Mouse (Mus musculus) C2C12 (cell line): Measurements from ENCODE around the gene Mzt1. TPM values are rescaled to one million over a fixed set of nuclear protein-coding genes. Genes with fewer than 3 reads are reported as not detected.

Experiments
- H3K27me3 ChIP-seq: one replicate; pipeline ENCODE4 v1.6.1; 2011; ENCODE audit not compliant: control insufficient read depth, insufficient read depth, insufficient read length
- H3K36me3 ChIP-seq: one replicate; pipeline ENCODE4 v1.6.1; 2011; ENCODE audit not compliant: control insufficient read depth, insufficient read depth
- H3K4me3 ChIP-seq: one replicate; pipeline ENCODE4 v1.5.1; 2011; ENCODE audit warnings: mild to moderate bottlenecking, control low read depth; ENCODE audit not compliant: poor library complexity, insufficient read depth, severe bottlenecking
- H3K79me2 ChIP-seq: one replicate; pipeline ENCODE4 v1.6.1; 2011; ENCODE audit not compliant: control insufficient read depth, insufficient read depth
- H3K79me3 ChIP-seq: one replicate; pipeline ENCODE4 v1.6.1; 2011; ENCODE audit warnings: low read depth, control low read depth
- H3ac ChIP-seq: one replicate; pipeline ENCODE3; 2011; ENCODE audit warnings: low read depth; ENCODE audit not compliant: control insufficient read depth, insufficient read length
- CEBPB ChIP-seq: IDR thresholded peaks from one replicate; pipeline ENCODE4 v1.6.1; 2011; ENCODE audit warnings: low read depth, mild to moderate bottlenecking, control low read depth, moderate library complexity
- CTCF ChIP-seq: IDR thresholded peaks from one replicate; pipeline ENCODE4 v1.5.1; 2011; ENCODE audit not compliant: control insufficient read depth, insufficient read depth, insufficient read length
- FOSL1 ChIP-seq: IDR thresholded peaks from one replicate; pipeline ENCODE4 v1.8.0; 2011; ENCODE audit warnings: mild to moderate bottlenecking, low read length; ENCODE audit not compliant: poor library complexity, insufficient read depth, severe bottlenecking
- MAX ChIP-seq: IDR thresholded peaks from one replicate; pipeline ENCODE4 v1.6.1; 2011; ENCODE audit warnings: mild to moderate bottlenecking, control low read depth
- MYOD1 ChIP-seq: IDR thresholded peaks from one replicate; pipeline ENCODE4 v1.6.1; 2011; ENCODE audit warnings: low read depth; ENCODE audit not compliant: control insufficient read depth, insufficient read length
- MYOG ChIP-seq: IDR thresholded peaks from one replicate; pipeline ENCODE4 v1.6.1; 2011; ENCODE audit not compliant: control insufficient read depth, insufficient read length; ENCODE audit errors: extremely low read depth
- USF1 ChIP-seq: IDR thresholded peaks from one replicate; pipeline ENCODE4 v1.6.1; 2011; ENCODE audit warnings: low read depth, mild to moderate bottlenecking, control low read depth, moderate library complexity
- polyA plus RNA-seq: library from polyadenylated mRNA; unstranded; fragments of >200 nt; fragmentation: generic; extraction: Trizol; gene quantifications from one replicate; pipeline ENCODE4 v1.2.1, GENCODE M21; 2012; ENCODE audit warnings: missing spikeins

Mzt1 gene
- polyA plus RNA-seq, 1 experiment = 9.7 TPM

- no peaks in the 10 kb centered on the region for H3K36me3 ChIP-seq
- TF ChIP-seq MYOD1 = no peak
- no peak for TF ChIP-seq CEBPB
- no peaks in the 10 kb centered on the region for H3K79me2 ChIP-seq
- no peaks in the 10 kb centered on the region for H3K27me3 ChIP-seq
- H3ac ChIP-seq = no peak overlapping the region
- H3K4me3 ChIP-seq = no peak overlapping the region
- no peaks in the 10 kb centered on the region for H3K79me3 ChIP-seq
These were observed 23.4 kb downstream of the Mzt1 start for GRCm38 (mm10) chr14:99022346-99023086.

DNA sequence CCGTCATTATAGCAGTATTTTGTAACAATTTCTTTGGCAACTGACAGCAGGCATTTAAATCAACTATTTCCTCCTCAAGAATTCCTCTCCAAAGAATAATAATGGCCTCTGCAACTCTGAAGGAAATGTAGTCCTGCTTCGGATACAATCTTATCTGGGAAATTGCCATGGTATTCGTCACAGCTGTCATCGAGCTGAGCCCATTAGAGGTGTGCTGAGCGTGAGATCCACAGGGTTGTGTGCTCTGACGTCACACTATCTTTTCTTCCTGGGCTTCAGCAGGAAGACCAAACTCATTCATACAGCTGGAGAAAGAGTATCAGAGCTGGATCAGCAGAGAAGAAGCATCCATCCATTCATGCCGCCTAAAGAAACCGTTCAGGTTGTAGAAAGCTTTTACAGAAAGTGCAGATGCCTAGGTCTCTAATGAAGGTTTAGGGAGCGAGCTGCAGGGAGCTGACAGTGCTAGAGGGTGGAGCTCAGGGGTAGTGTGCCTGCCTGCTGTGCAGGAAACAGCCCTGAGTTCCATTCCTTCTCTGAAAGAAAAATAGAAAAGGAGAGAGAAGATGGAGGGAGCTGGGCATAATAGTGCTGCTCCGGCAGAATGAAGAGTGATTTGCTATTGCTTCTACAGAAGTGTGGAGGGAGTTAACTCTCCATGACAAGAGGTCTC, 26.7 kb downstream of the Mzt1 start:
- Histone ChIP-seq H3K79me3 (no peaks in the 10 kb centered on the region), H3K36me3 (no peaks in the 10 kb centered on the region), H3K4me3 (no peak overlapping the region), H3K79me2 (no peaks in the 10 kb centered on the region), H3K27me3 (no peaks in the 10 kb centered on the region), H3ac (no peak overlapping the region)
- TF ChIP-seq MYOD1 (no peak), MYOG (no peak), FOSL1 (no peak), CEBPB (no peak), MAX (no peak), CTCF (no peak)

- TF ChIP-seq CTCF = no peak
- no peak for TF ChIP-seq FOSL1
- TF ChIP-seq MYOD1 = no peak
- no peak for TF ChIP-seq USF1
- no peak for TF ChIP-seq CEBPB
- no peak for TF ChIP-seq MAX
- no peak for TF ChIP-seq MYOG
- Histone ChIP-seq H3K27me3 (no peaks in the 10 kb centered on the region), H3K79me2 (no peaks in the 10 kb centered on the region), H3K4me3 (no peak overlapping the region), H3K36me3 (no peaks in the 10 kb centered on the region), H3ac (no peak overlapping the region), H3K79me3 (no peaks in the 10 kb centered on the region)
These were observed 27.2 kb downstream of the Mzt1 start for GRCm38 (mm10) chr14:99018691-99019090.

- Histone ChIP-seq H3K27me3 (no peaks in the 10 kb centered on the region), H3ac (no peak overlapping the region), H3K79me3 (no peaks in the 10 kb centered on the region), H3K36me3 (no peaks in the 10 kb centered on the region), H3K4me3 (no peak overlapping the region), H3K79me2 (no peaks in the 10 kb centered on the region)
- TF ChIP-seq MYOD1 = no peak
- no peak for TF ChIP-seq FOSL1
- no peak for TF ChIP-seq MYOG
- TF ChIP-seq CTCF = no peak
- no peak for TF ChIP-seq CEBPB
- TF ChIP-seq MAX = no peak
- no peak for TF ChIP-seq USF1
These were observed 35.0 kb downstream of the Mzt1 start for GRCm38 (mm10) chr14:99010920-99011313.

- H3K27me3 ChIP-seq = no peaks in the 10 kb centered on the region
- H3ac ChIP-seq = no peak overlapping the region
- TF ChIP-seq MAX (no peak), MYOD1 (no peak), CTCF (no peak), MYOG (no peak), FOSL1 (no peak), CEBPB (no peak), USF1 (no peak)
- no peak overlapping the region for H3K4me3 ChIP-seq
- H3K79me2 ChIP-seq = no peaks in the 10 kb centered on the region
- H3K36me3 ChIP-seq = no peaks in the 10 kb centered on the region
- H3K79me3 ChIP-seq = no peaks in the 10 kb centered on the region
These were observed 35.6 kb downstream of the Mzt1 start for GRCm38 (mm10) chr14:99010224-99010919.
